Mouse (Mus musculus) limb, embryonic 11.5 days (tissue): Measurements from ENCODE around the gene Mbd3. TPM values are rescaled to one million over a fixed set of nuclear protein-coding genes. Genes with fewer than 3 reads are reported as not detected.

ENCODE experiments used
- ATAC-seq: fragments of 200-750 bp; cut with Nextera tagmentation; 2 replicates; pipeline ENCODE4 v1.8.0; 2017; ENCODE audit warnings: low read depth; ENCODE audit not compliant: insufficient number of reproducible peaks, low FRiP score, low TSS enrichment
- DNase-seq: peaks from one replicate; pipeline ENCODE4 v3.0.0-alpha.2; 2015; ENCODE audit warnings: low spot score
- H3K27ac ChIP-seq: fragments of 300-500 bp; sonication (generic); replicated peaks from 2 replicates; pipeline ENCODE4 v1.5.1; 2014; ENCODE audit warnings: low read depth, mild to moderate bottlenecking, low read length
- H3K27me3 ChIP-seq: fragments of 300-500 bp; sonication (generic); 2 replicates; pipeline ENCODE4 v1.6.1; 2014; ENCODE audit warnings: mild to moderate bottlenecking, low read length, mixed read lengths; ENCODE audit not compliant: control insufficient read depth, insufficient read depth
- H3K36me3 ChIP-seq: fragments of 300-500 bp; sonication (generic); 2 replicates; pipeline ENCODE4 v1.6.1; 2014; ENCODE audit warnings: mild to moderate bottlenecking, low read length, moderate library complexity, mixed read lengths; ENCODE audit not compliant: control insufficient read depth, insufficient read depth
- H3K4me1 ChIP-seq: fragments of 300-500 bp; sonication (generic); 2 replicates; pipeline ENCODE4 v1.6.1; 2014; ENCODE audit warnings: low read length, mixed read lengths; ENCODE audit not compliant: control insufficient read depth, insufficient read depth
- H3K4me2 ChIP-seq: fragments of 300-500 bp; sonication (generic); 2 replicates; pipeline ENCODE4 v1.6.1; 2014; ENCODE audit warnings: low read depth, mild to moderate bottlenecking, moderate library complexity; ENCODE audit not compliant: severe bottlenecking
- H3K4me3 ChIP-seq: fragments of 300-500 bp; sonication (generic); 2 replicates; pipeline ENCODE4 v1.5.1; 2014; ENCODE audit warnings: low read depth, low read length
- H3K9ac ChIP-seq: fragments of 300-500 bp; sonication (generic); 2 replicates; pipeline ENCODE4 v1.6.1; 2014; ENCODE audit warnings: mild to moderate bottlenecking, low read length
- H3K9me3 ChIP-seq: fragments of 300-500 bp; sonication (generic); 2 replicates; pipeline ENCODE4 v1.6.1; 2016; ENCODE audit warnings: low read length; ENCODE audit not compliant: control insufficient read depth
- WGBS: fragments of 180-500 bp; shearing (Covaris S2); extraction: QIAGEN DNeasy Blood & Tissue Kit; methylation state at CpG from one replicate; pipeline ENCODE4 v1.1.7; 2014; 5-methylcytosine and 5-hydroxymethylcytosine counted together
- polyA plus RNA-seq: library from polyadenylated mRNA; unstranded; fragments of >200 nt; fragmentation: Nextera tagmentation; extraction: Ambion mirVana; gene quantifications from 2 replicates; pipeline ENCODE4 v1.2.1, GENCODE M21; 2014

Mbd3 gene
- polyA plus RNA-seq, 1 experiment from 2014 or later = 337 TPM

- H3K36me3 ChIP-seq = peaks cover 76% of the 10 kb centered on the region
- no peak overlapping the region for H3K4me2 ChIP-seq
- H3K4me1 ChIP-seq = no peaks in the 10 kb centered on the region
- H3K9me3 ChIP-seq = no peaks in the 10 kb centered on the region
- no peak for DNase-seq
- 91% methylated on average over 10 of the region's 10 CpGs for WGBS
- H3K9ac ChIP-seq = no peak overlapping the region
- H3K27me3 ChIP-seq = no peaks in the 10 kb centered on the region
- ATAC-seq = no peak
- H3K27ac ChIP-seq = no peak overlapping the region
- no peak overlapping the region for H3K4me3 ChIP-seq
Measured at GRCm38 (mm10) chr10:80420729-80421128, 21.4 kb upstream of the Mbd3 start.

- Histone ChIP-seq H3K4me3 (no peak overlapping the region), H3K4me1 (no peaks in the 10 kb centered on the region), H3K27ac (no peak overlapping the region), H3K4me2 (no peak overlapping the region), H3K9me3 (no peaks in the 10 kb centered on the region), H3K27me3 (no peaks in the 10 kb centered on the region), H3K36me3 (peaks cover 75% of the 10 kb centered on the region), H3K9ac (no peak overlapping the region)
- ATAC-seq = no peak
- no peak for DNase-seq
- 91% methylated on average over 8 of the region's 8 CpGs for WGBS
Measured at GRCm38 (mm10) chr10:80419419-80419818, 20.1 kb upstream of the Mbd3 start.

GRCm38 (mm10) chr10:80418311-80418710 is 19.0 kb upstream of the Mbd3 start:
- Histone ChIP-seq H3K9ac (no peak overlapping the region), H3K36me3 (peaks cover 79% of the 10 kb centered on the region), H3K27me3 (no peaks in the 10 kb centered on the region), H3K4me1 (no peaks in the 10 kb centered on the region), H3K4me2 (no peak overlapping the region), H3K4me3 (no peak overlapping the region), H3K9me3 (no peaks in the 10 kb centered on the region), H3K27ac (no peak overlapping the region)
- ATAC-seq (no peak), DNase-seq (no peak)
- WGBS = 83% methylated on average over 3 of the region's 3 CpGs

- no peak overlapping the region for H3K4me2 ChIP-seq
- WGBS = 100% methylated on average over 1 of the region's 1 CpGs
- DNase-seq (no peak), ATAC-seq (no peak)
- no peaks in the 10 kb centered on the region for H3K9me3 ChIP-seq
- H3K4me3 ChIP-seq = no peak overlapping the region
- H3K4me1 ChIP-seq = no peaks in the 10 kb centered on the region
- H3K36me3 ChIP-seq = peaks cover 84% of the 10 kb centered on the region
- H3K27ac ChIP-seq = no peak overlapping the region
- no peak overlapping the region for H3K9ac ChIP-seq
- no peaks in the 10 kb centered on the region for H3K27me3 ChIP-seq
Measured at GRCm38 (mm10) chr10:80417841-80418240, 18.5 kb upstream of the Mbd3 start.

GRCm38 (mm10) chr10:80417371-80417770 is 18.0 kb upstream of the Mbd3 start:
- Histone ChIP-seq H3K4me3 (no peak overlapping the region), H3K4me2 (no peak overlapping the region), H3K27me3 (no peaks in the 10 kb centered on the region), H3K9me3 (no peaks in the 10 kb centered on the region), H3K36me3 (peaks cover 87% of the 10 kb centered on the region), H3K4me1 (no peaks in the 10 kb centered on the region), H3K9ac (no peak overlapping the region), H3K27ac (no peak overlapping the region)
- no peak for ATAC-seq
- 96% methylated on average over 10 of the region's 10 CpGs for WGBS
- DNase-seq = no peak

GRCm38 (mm10) chr10:80415566-80415965 is 16.2 kb upstream of the Mbd3 start:
- no peak for DNase-seq
- Histone ChIP-seq H3K4me3 (no peak overlapping the region), H3K9me3 (no peaks in the 10 kb centered on the region), H3K36me3 (peaks cover 91% of the 10 kb centered on the region), H3K27me3 (no peaks in the 10 kb centered on the region), H3K4me1 (no peaks in the 10 kb centered on the region), H3K4me2 (no peak overlapping the region), H3K9ac (no peak overlapping the region), H3K27ac (no peak overlapping the region)
- WGBS = 94% methylated on average over 7 of the region's 7 CpGs
- no peak for ATAC-seq

- Histone ChIP-seq H3K9ac (no peak overlapping the region), H3K27ac (no peak overlapping the region), H3K4me1 (no peaks in the 10 kb centered on the region), H3K36me3 (peaks cover 74% of the 10 kb centered on the region), H3K4me2 (no peak overlapping the region), H3K4me3 (no peak overlapping the region), H3K27me3 (no peaks in the 10 kb centered on the region), H3K9me3 (no peaks in the 10 kb centered on the region)
- WGBS = 87% methylated on average over 44 of the region's 44 CpGs
- ATAC-seq (no peak), DNase-seq (no peak)
Measured at GRCm38 (mm10) chr10:80412656-80413541, 13.5 kb upstream of the Mbd3 start.

GRCm38 (mm10) chr10:80407924-80408323 is 8.6 kb upstream of the Mbd3 start:
- 0 out of 2 replicates have a peak, but pooled peaks cover 3% of the 10 kb centered on the region for H3K4me1 ChIP-seq
- H3K36me3 ChIP-seq = peaks cover 40% of the 10 kb centered on the region

More at GRCm38 (mm10) chr10:80407924-80408323, 8.6 kb upstream of the Mbd3 start:
- Histone ChIP-seq H3K4me3 (no peak overlapping the region), H3K9me3 (no peaks in the 10 kb centered on the region), H3K27ac (no peak overlapping the region), H3K9ac (no peak overlapping the region), H3K4me2 (no peak overlapping the region), H3K27me3 (no peaks in the 10 kb centered on the region)
- WGBS = 57% methylated on average over 4 of the region's 4 CpGs
- DNase-seq (no peak), ATAC-seq (no peak)
